Mouse (Mus musculus) thymus, adult 2 months (tissue): ENCODE data around the gene Babam2.

ENCODE experiments used
- CTCF ChIP-seq: fragments of 200-500 bp; IDR thresholded peaks from 2 replicates; pipeline ENCODE4 v1.5.1; 2012; ENCODE audit warnings: mild to moderate bottlenecking, control low read depth, low read length, moderate library complexity, borderline replicate concordance; ENCODE audit not compliant: control insufficient read depth, poor library complexity, insufficient read depth; ENCODE audit errors: extremely low read depth
- POLR2A ChIP-seq: fragments of 200-500 bp; IDR thresholded peaks from 2 replicates; pipeline ENCODE4 v1.6.1; 2012; ENCODE audit warnings: mild to moderate bottlenecking, low read length, control low read depth, moderate library complexity; ENCODE audit not compliant: control insufficient read depth, poor library complexity, insufficient read depth; ENCODE audit errors: extremely low read depth

DNA sequence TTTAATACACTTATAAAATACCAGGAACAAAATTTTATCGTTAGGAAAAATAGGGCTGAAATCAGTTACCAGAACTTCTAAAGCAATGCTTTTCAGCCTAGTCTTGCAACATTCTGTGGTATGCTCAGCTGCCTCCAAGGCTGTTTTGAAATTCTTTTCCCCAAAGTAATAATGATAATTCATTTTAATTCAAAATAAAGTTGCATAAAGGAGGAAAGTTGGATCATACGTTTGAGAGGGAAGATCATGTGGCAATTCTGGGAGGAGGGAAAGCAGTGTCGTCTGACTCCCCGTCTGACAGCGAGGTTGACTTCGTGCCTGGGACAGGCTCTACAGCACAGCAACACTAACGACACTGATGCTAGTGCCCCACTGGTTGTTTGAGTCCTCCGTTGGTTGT, 95.4 kb downstream of the Babam2 start:
- TF ChIP-seq CTCF (no peak), POLR2A (no peak)
